In genomic region chr5:146985725-146986433, GRCm38 (mm10) we compare ENCODE assay signal across 14 mouse cellular contexts. TPM values are rescaled to one million over a fixed set of nuclear protein-coding genes. Genes with fewer than 3 reads are reported as not detected.
A peak's percentile ranks its signal among the peaks of the same experiment; 100 is the strongest.
DNase-seq lines count a peak whose midpoint lies in the region; ATAC-seq and TF ChIP-seq lines count a peak whose summit lies in the region.
"Had no signal": no experiment of that assay in that cellular context is flagged by ENCODE, and none has a peak within 500 bp of the region (broad histone marks: within the 10 kb centered on the region; RNA-seq: fewer than 3 reads in every experiment).

No protein-coding gene starts in this region.

- TF ChIP-seq CTCF in E14TG2a.4 (conservative IDR thresholded peaks at IDR 0.05; ENCODE audit: low read length) = no peak

- ATAC-seq in hindbrain, embryonic 13.5 days (ENCODE audit: low FRiP score) = no peak
- no peak for ATAC-seq in hindbrain, embryonic 12.5 days (ENCODE audit: low FRiP score)
- peak; percentile 44 for ATAC-seq in forebrain, embryonic 16.5 days
- ATAC-seq: Patski had no signal

- no peak overlapping the region for H3K9ac ChIP-seq in hindbrain, embryonic 13.5 days
- H3K9ac ChIP-seq in hindbrain, embryonic 12.5 days = no peak overlapping the region
- H3K9ac ChIP-seq in forebrain, embryonic 16.5 days (replicated peaks; ENCODE audit: low read depth, low read length) = peak overlapping the region; percentile 20
- H3K9ac ChIP-seq: lung, embryonic 15.5 days had no signal

- H3K27ac ChIP-seq in hindbrain, embryonic 13.5 days = peak overlapping the region; percentile 60
- no peak overlapping the region for H3K27ac ChIP-seq in hindbrain, embryonic 12.5 days
- H3K27ac ChIP-seq in forebrain, embryonic 16.5 days (ENCODE audit: low read length) = peak overlapping the region; percentile 12; the same call in 1 of the 2 replicates
- H3K27ac ChIP-seq: layer of hippocampus, adult 2 months; lung, embryonic 15.5 days had no signal

- intact Hi-C loops in left cerebral cortex, postnatal 10 days (cut with DNase I) = loop anchor here (5.0 kb wide), 1 partner anchor 306 kb away; no protein-coding TSS in a partner anchor

- WGBS in hindbrain, embryonic 13.5 days = 55% methylated on average over 21 of the region's 21 CpGs
- 61% methylated on average over 21 of the region's 21 CpGs for whole genome bisulfite sequencing in hindbrain, embryonic 12.5 days
- 27% methylated on average over 21 of the region's 21 CpGs for WGBS in forebrain, embryonic 16.5 days

- H3K4me3 ChIP-seq in hindbrain, embryonic 13.5 days = no peak overlapping the region
- H3K4me3 ChIP-seq in hindbrain, embryonic 12.5 days = no peak overlapping the region
- peak overlapping the region; percentile 46 for H3K4me3 ChIP-seq in E14TG2a.4 (replicated peaks; ENCODE audit: low read length)
- 0 out of 2 replicates have a peak overlapping the region, but pooled peaks have one; percentile 6 for H3K4me3 ChIP-seq in forebrain, embryonic 16.5 days (replicated peaks; ENCODE audit: low read length)
- H3K4me3 ChIP-seq: layer of hippocampus, adult 2 months; lung, embryonic 15.5 days had no signal

- H3K9me3 ChIP-seq in hindbrain, embryonic 13.5 days = no peaks in the 10 kb centered on the region
- H3K9me3 ChIP-seq in hindbrain, embryonic 12.5 days (replicated peaks) = no peaks in the 10 kb centered on the region
- H3K9me3 ChIP-seq in E14TG2a.4 (ENCODE audit: low read length) = no peaks in the 10 kb centered on the region
- no peaks in the 10 kb centered on the region for H3K9me3 ChIP-seq in forebrain, embryonic 16.5 days (ENCODE audit: control insufficient read depth, low read length)
- H3K9me3 ChIP-seq: lung, embryonic 15.5 days had no signal

- H3K4me1 ChIP-seq in hindbrain, embryonic 13.5 days (replicated peaks) = peaks cover 12% of the 10 kb centered on the region
- peaks cover 4% of the 10 kb centered on the region; the same call in 1 of the 2 replicates for H3K4me1 ChIP-seq in hindbrain, embryonic 12.5 days
- peaks cover 42% of the 10 kb centered on the region for H3K4me1 ChIP-seq in E14TG2a.4 (replicated peaks; ENCODE audit: low read depth, low read length)
- peaks cover 14% of the 10 kb centered on the region for H3K4me1 ChIP-seq in forebrain, embryonic 16.5 days (replicated peaks; ENCODE audit: control insufficient read depth, insufficient read depth, low read length)
- H3K4me1 ChIP-seq: lung, embryonic 15.5 days had no signal

- DNase-seq in Muller cell, postnatal 12 days (ENCODE audit: inconsistent ontology term) = peak; percentile 47
- no peak for DNase-seq in left cerebral cortex, postnatal 10 days (ENCODE audit: extremely low spot score in 1 of 2, low spot score in 2 of 2)
- no peak for DNase-seq in layer of hippocampus, adult 11-12 months (ENCODE audit: low spot score)
- DNase-seq: cerebellum, adult 8-10 months; kidney, adult 11 months; liver; thymus, postnatal 36 days had no signal

- H3K27me3 ChIP-seq in hindbrain, embryonic 13.5 days = peaks cover 41% of the 10 kb centered on the region
- peaks cover 27% of the 10 kb centered on the region for H3K27me3 ChIP-seq in hindbrain, embryonic 12.5 days
- peaks cover 29% of the 10 kb centered on the region for H3K27me3 ChIP-seq in E14TG2a.4 (ENCODE audit: insufficient read depth, low read length)
- peaks cover 17% of the 10 kb centered on the region for H3K27me3 ChIP-seq in forebrain, embryonic 16.5 days (replicated peaks; ENCODE audit: control insufficient read depth, insufficient read depth, low read length)
- H3K27me3 ChIP-seq: Patski had no signal

- H3K4me2 ChIP-seq in hindbrain, embryonic 13.5 days = peak overlapping the region; percentile 23
- no peak overlapping the region for H3K4me2 ChIP-seq in hindbrain, embryonic 12.5 days (replicated peaks)
- peak overlapping the region; percentile 35 for H3K4me2 ChIP-seq in forebrain, embryonic 16.5 days (ENCODE audit: low read length)
- H3K4me2 ChIP-seq: lung, embryonic 15.5 days had no signal

- no peaks in the 10 kb centered on the region for H3K36me3 ChIP-seq in hindbrain, embryonic 13.5 days
- H3K36me3 ChIP-seq in hindbrain, embryonic 12.5 days = no peaks in the 10 kb centered on the region
- H3K36me3 ChIP-seq in E14TG2a.4 (ENCODE audit: insufficient read depth, low read length) = no peaks in the 10 kb centered on the region
- no peaks in the 10 kb centered on the region for H3K36me3 ChIP-seq in forebrain, embryonic 16.5 days (ENCODE audit: control insufficient read depth, insufficient read depth)
- H3K36me3 ChIP-seq: lung, embryonic 15.5 days had no signal

RNA-seq across cellular contexts. Expression of gene Mtif3, which starts 22.3 kb away (rescaled TPM):
- polyA plus RNA-seq in hindbrain, embryonic 13.5 days (2015; fragmentation: Nextera tagmentation; extraction: Ambion mirVana) = 24.7 and 26.5 TPM in 2 replicates
- polyA plus RNA-seq in hindbrain, embryonic 12.5 days (2016; fragmentation: Nextera tagmentation; extraction: Ambion mirVana) = 23.5 and 24.6 TPM in 2 replicates
- polyA plus RNA-seq in forebrain, embryonic 16.5 days (2015; fragmentation: Nextera tagmentation; extraction: Ambion mirVana) = 28.7 and 31.6 TPM in 2 replicates
- total RNA-seq in left cerebral cortex, postnatal 10 days (2021) = 10 to 100 TPM; 18.6 to 19.6 TPM

RNA-seq across cellular contexts. Expression of gene Gtf3a, which starts 37.4 kb away (rescaled TPM):
- polyA plus RNA-seq in hindbrain, embryonic 13.5 days (2015; fragmentation: Nextera tagmentation; extraction: Ambion mirVana) = 99.5 and 102 TPM in 2 replicates
- polyA plus RNA-seq in hindbrain, embryonic 12.5 days (2016; fragmentation: Nextera tagmentation; extraction: Ambion mirVana) = 89.1 and 97.1 TPM in 2 replicates
- polyA plus RNA-seq in forebrain, embryonic 16.5 days (2015; fragmentation: Nextera tagmentation; extraction: Ambion mirVana) = 118 and 123 TPM in 2 replicates
- 10 to 100 TPM; 31.0 to 32.9 TPM for total RNA-seq in left cerebral cortex, postnatal 10 days (2021)

Comparison
In these comparisons a context has a peak if more than half of its experiments do, and no peak if none do; other contexts are left out.
1. H3K4me3 ChIP-seq: peak in E14TG2a.4 (single experiment) and forebrain, embryonic 16.5 days (single experiment); none in hindbrain, embryonic 13.5 days (single experiment) and hindbrain, embryonic 12.5 days (single experiment).